Mouse (Mus musculus) cortical plate, adult 2 months (tissue): ENCODE results near the gene Plekhg1. TPM values are rescaled to one million over a fixed set of nuclear protein-coding genes. Genes with fewer than 3 reads are reported as not detected.
A peak's percentile ranks its signal among the peaks of the same experiment; 100 is the strongest.

Source experiments
- H3K27ac ChIP-seq: fragments of 200-500 bp; 2 replicates; pipeline ENCODE4 v1.5.1; 2012; ENCODE audit warnings: low read length, control low read depth, inconsistent platforms; ENCODE audit not compliant: insufficient read depth
- H3K4me1 ChIP-seq: fragments of 200-500 bp; 2 replicates; pipeline ENCODE4 v1.6.1; 2011; ENCODE audit warnings: low read length; ENCODE audit not compliant: control insufficient read depth, insufficient read depth
- H3K4me3 ChIP-seq: fragments of 200-500 bp; 2 replicates; pipeline ENCODE4 v1.5.1; 2011; ENCODE audit warnings: mild to moderate bottlenecking, low read length, control low read depth; ENCODE audit not compliant: insufficient read depth
- CTCF ChIP-seq: fragments of 200-500 bp; IDR thresholded peaks from 2 replicates; pipeline ENCODE4 v1.5.1; 2011; ENCODE audit warnings: mild to moderate bottlenecking, control low read depth, low read length; ENCODE audit not compliant: insufficient read depth; ENCODE audit errors: extremely low read depth
- POLR2A ChIP-seq: fragments of 200-500 bp; IDR thresholded peaks from 2 replicates; pipeline ENCODE4 v1.6.1; 2011; ENCODE audit warnings: mild to moderate bottlenecking, low read length, control low read depth; ENCODE audit not compliant: insufficient read depth; ENCODE audit errors: extremely low read depth
- polyA plus RNA-seq: library from polyadenylated mRNA; depleted of rRNA; stranded (reverse); fragments of >200 nt; gene quantifications from 2 replicates; pipeline ENCODE4 v1.2.3, GENCODE M21; 2012

The Plekhg1 gene
- polyA plus RNA-seq, 1 experiment, result 7.1 TPM

DNA sequence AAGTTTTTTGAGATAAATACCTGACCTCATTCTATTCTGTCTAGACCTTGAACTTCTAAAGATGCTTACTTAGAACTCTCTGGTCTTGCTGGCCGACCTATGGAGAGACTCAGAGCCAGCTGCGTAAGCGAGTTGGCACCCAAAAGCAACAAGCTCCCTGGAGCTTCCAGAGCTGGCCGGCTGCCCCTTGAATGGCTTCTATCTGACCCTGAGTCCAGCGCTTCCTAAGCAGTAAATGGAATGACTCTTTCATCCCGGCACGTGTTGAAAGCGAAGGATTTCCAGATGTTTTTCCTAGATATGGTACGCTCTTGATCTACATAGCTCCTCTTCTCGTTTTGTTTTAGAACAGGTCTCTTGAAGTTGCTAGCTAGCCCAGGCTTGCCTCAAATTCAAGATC is 95.5 kb downstream of the Plekhg1 start:
- Histone ChIP-seq H3K4me1 (no peaks in the 10 kb centered on the region), H3K4me3 (no peak overlapping the region), H3K27ac (no peak overlapping the region)
- TF ChIP-seq POLR2A, result no peak
- no peak for TF ChIP-seq CTCF

DNA sequence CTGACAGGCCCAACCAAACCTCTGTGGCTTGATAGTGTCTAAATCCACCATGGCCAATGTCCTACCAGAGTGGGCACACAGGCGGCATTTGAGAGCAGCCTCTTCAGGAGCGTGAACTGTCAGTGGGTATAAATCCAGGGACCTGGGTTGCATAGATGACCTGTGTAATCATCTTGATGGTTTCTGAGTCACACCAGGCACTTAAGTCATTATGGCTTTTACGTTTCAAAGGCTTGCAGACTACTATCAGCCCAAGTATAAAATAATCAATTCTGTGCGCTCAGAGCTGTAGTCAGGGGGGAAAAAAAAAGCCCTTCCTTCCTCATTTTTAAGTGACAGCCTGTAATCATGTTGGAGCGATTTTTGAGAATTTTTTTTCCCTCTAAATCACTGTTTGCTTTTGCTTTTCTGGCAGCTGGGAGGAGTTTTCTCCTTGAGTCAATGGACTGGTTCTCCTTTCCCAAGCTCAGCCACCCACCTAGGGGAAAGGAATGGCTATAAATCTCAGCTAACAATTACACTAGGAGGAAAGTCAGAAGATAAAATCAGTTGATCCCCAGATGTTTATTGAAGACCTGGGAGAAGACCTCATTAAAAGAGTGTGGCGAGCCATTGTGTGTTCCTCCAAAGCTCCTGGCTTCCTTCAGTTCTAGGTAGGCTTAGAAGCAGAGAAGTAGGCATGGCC is 99.7 kb downstream of the Plekhg1 start:
- Histone ChIP-seq H3K27ac (no peak overlapping the region), H3K4me1 (no peaks in the 10 kb centered on the region), H3K4me3 (no peak overlapping the region)
- TF ChIP-seq CTCF (no peak), POLR2A (no peak)

DNA sequence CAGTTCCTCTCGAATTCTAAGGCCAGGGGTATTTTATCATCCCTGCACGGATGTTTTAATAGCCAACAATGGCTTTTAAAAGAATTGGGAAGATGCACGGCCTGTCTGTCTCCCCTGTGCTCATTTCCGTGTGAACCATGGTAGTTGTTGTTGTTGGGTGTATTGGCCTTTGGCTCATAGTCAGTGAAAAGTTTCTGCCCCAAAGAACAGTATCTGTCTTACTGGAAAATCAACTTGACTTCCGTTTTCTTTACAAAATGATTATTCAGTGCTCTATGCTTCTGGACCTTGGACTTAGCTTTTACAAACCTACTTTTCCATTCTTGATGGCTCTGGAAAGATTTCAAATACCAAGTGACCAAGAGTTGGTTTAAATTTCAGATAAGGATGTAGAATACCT is 104.3 kb downstream of the Plekhg1 start:
- no peak overlapping the region for H3K27ac ChIP-seq
- no peak for TF ChIP-seq CTCF

DNA sequence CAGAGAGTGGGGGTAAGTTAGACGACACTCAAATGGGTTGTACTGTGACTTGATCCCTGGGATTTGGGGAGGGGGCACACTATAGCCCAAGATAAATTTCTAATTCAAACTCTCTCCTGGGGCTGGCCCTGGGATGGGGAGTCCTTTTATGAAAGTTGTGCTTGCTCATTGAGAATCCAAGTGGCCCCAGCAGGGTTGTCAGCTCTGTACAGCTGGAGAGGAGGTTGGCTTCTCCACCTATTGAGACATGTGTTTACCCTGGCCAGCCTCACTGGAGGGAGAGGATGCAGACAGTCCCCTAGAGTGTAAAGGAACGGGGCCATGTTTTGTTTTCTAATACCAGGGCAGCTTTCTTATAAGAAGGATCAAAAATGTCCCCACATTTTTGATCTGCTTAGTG is 106.9 kb downstream of the Plekhg1 start:
- TF ChIP-seq CTCF (no peak), POLR2A (no peak)
- no peaks in the 10 kb centered on the region for H3K4me1 ChIP-seq
- no peak overlapping the region for H3K27ac ChIP-seq
- no peak overlapping the region for H3K4me3 ChIP-seq

More for the DNA sequence above, 104.3 kb downstream of the Plekhg1 start:
- no peak overlapping the region for H3K4me3 ChIP-seq
- H3K4me1 ChIP-seq, result no peaks in the 10 kb centered on the region

DNA sequence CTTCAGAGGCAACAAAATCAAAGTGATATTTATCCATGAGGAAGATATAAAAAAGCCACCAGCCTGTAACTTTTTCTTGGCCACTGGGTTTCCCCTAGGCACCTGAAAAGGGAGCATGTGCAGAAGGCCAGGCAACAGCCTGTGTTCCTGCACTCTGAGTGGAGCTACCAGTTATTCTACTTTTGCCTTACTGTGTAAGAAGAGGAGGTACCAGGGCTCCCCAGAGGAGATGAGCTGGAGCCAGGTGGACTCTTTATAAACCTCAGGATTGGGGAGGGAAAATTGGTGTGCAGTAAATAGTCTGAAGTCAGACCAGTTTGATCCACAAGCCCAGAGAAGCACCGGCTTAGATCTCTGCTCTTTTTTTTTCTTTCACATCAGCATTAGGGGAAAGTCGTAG is 111.3 kb downstream of the Plekhg1 start:
- TF ChIP-seq CTCF (no peak), POLR2A (no peak)
- Histone ChIP-seq H3K4me3 (no peak overlapping the region), H3K27ac (no peak overlapping the region; the same call in 1 of the 2 replicates), H3K4me1 (no peaks in the 10 kb centered on the region)

DNA sequence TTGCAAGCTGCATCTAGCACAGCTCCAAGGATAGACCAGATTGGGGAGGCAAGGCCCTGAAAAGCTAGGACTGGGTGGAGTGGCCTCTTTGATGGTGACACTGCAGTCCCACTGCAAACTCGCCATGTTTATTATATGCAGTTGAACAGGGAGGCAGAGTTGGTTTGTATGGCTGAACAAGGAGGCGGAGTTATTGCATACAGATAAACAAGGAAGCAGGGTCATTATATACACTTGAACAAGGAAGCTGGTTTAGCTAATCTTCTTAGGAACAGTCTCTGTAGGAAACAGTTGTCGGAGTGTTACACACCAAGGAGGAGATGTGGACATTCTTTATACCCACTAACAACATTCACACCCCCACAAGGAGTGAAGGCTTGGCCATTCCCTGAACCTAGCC is 112.6 kb downstream of the Plekhg1 start:
- Histone ChIP-seq H3K4me1 (no peaks in the 10 kb centered on the region), H3K27ac (no peak overlapping the region), H3K4me3 (no peak overlapping the region)
- no peak for TF ChIP-seq POLR2A
- TF ChIP-seq CTCF, result no peak

DNA sequence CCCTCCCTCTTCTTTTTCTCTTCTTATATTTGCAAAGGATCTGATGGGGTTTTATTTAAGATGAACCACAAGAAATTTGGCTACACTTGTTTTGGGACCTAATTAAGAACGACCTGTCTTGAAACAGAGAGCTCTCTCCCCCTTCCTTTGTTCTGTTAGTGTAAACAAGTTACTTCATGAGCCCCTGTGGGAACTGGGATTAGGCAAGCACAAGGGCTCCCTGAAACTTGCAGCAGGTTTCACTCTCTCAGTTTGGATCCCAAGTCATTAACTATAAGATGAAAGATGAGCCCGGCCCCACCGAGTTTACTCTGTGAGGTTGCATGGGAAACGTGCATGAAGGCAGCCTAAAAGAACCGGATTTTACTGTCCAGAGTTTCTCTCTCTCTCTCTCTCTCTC is 117.7 kb downstream of the Plekhg1 start:
- no peaks in the 10 kb centered on the region for H3K4me1 ChIP-seq
- no peak for TF ChIP-seq CTCF
- no peak for TF ChIP-seq POLR2A
- no peak overlapping the region for H3K27ac ChIP-seq
- no peak overlapping the region for H3K4me3 ChIP-seq

DNA sequence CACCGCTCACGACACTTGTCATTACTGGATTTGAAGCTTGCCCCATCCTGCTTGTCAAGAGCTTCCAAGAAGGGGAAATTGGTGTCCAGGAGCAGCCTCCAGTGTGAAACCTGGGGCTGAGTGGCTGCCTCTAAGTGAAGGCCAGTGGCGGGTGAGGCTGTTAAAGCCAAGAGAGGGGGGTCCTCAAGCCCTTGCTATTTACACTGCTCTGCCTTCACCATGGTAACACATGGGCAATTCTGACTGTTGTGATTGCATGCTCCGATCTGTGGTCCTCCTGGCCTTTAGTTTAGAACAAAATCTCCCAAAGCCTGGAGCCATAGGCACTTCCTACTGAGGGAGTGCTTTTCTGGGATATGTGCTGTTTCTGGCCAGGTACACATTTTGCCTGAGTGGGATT is 118.3 kb downstream of the Plekhg1 start:
- Histone ChIP-seq H3K27ac (no peak overlapping the region), H3K4me1 (no peaks in the 10 kb centered on the region), H3K4me3 (no peak overlapping the region)
- no peak for TF ChIP-seq POLR2A
- no peak for TF ChIP-seq CTCF

DNA sequence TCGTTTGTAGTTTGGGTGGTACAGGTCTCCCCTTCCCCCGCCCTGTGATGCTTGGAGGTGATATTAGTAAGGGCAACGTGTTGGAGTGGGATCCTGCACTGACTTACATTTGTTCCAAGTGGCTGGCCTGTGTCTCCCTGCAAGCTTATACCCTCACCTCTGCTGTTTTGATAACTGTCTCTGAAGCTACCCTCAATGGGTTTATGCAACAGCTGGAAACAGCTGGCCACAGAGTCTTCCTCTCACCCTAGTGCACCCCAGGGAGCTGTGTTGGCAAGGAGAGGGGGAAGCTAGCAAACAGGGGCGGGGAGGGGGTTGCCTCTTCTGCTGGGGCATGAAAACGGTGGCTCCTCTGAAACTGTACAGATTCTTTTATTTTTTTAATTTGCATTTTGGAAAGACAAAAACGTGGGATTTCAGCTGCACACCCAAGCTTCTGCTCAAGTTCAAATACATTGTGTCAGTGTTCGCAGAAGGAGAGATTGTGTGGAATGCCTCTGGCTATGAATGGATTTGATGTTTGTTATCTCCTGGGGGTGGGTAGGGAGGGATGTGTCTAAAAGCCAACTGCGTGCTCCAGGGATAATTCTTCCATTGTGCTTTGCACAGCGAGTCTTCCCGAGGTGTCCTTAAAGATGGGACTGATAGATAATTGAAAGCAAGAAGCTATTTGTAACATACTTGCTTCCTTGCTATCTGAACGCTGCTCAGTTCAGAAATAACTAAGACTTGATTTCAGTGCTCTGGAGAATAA is 119.0 kb downstream of the Plekhg1 start:
- no peaks in the 10 kb centered on the region for H3K4me1 ChIP-seq
- no peak overlapping the region for H3K4me3 ChIP-seq
- TF ChIP-seq CTCF (no peak), POLR2A (no peak)
- H3K27ac ChIP-seq, result 0 out of 2 replicates have a peak overlapping the region, but pooled peaks have one; percentile 19
